Mouse (Mus musculus) gastrocnemius, adult 2 months (tissue): ENCODE results near the gene Elk1. TPM values are rescaled to one million over a fixed set of nuclear protein-coding genes. Genes with fewer than 3 reads are reported as not detected.

Source experiments
- DNase-seq: peaks from one replicate; pipeline ENCODE4 v3.0.0; 2022
- H3K27ac ChIP-seq: fragments of 200-600 bp; 2 replicates; pipeline ENCODE4 v1.8.1; 2022; ENCODE audit warnings: mild to moderate bottlenecking
- H3K4me3 ChIP-seq: fragments of 200-600 bp; 2 replicates; pipeline ENCODE4 v1.8.1; 2022; ENCODE audit warnings: mild to moderate bottlenecking, moderate library complexity
- CTCF ChIP-seq: fragments of 200-600 bp; IDR thresholded peaks from 2 replicates; pipeline ENCODE4 v1.8.1; 2022; ENCODE audit warnings: antibody characterized with exemption, mild to moderate bottlenecking, moderate library complexity
- intact Hi-C: fragments of 180-260 bp; cut with DNase I; formaldehyde crosslinking; loops from one replicate; pipeline ENCODE4 v1.15.1; 2025
- total RNA-seq, 2 experiments: library from RNA; stranded (reverse); gene quantifications; 2 replicates each; pipeline ENCODE4 v1.2.3; 2021

Gene Elk1
- total RNA-seq, 2 experiments from 2014 or later: 7.3 to 7.5 TPM

DNA sequence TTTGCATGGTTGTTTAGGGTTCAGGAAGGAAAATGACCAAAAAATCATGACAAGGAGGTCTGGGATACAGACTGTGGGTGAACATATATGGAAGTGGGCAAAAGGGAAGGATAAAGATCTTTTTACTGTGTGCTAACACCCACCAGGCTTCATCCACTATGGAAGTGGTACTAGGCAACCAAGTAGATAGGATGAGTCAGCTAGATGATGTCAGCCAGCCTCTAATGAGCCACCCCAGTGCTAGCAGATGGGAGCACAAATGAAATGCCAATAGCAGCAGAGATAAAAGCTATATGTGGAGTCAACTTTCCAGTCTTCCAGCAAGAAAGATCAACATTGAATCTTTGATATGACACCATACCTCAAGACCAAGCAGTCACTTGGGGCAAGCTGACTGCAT lies 35.3 kb downstream of the Elk1 start:
- no peak for TF ChIP-seq CTCF
- H3K27ac ChIP-seq: no peak overlapping the region
- no peak overlapping the region for H3K4me3 ChIP-seq
- DNase-seq: no peak
- intact Hi-C loops: no loop called here

DNA sequence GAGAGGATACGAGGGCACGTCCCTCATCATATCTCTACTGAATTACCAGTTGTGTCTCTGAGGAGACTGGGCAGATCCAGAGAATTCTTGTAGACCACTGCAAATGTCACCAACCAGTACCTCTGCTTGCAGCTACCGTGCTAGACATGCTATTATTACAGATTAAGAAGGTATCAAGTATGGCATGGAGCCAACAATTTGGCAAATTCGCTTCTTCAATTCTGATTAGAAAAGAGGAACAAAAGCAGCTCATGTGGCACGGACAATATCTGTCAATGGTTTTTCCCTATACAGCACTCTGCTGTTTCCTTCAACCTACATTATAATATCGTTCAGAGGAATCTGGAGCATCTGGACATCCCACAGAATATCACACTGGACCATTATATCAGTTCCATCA lies 36.7 kb downstream of the Elk1 start:
- intact Hi-C loops: no loop called here
- no peak overlapping the region for H3K4me3 ChIP-seq
- no peak for TF ChIP-seq CTCF
- H3K27ac ChIP-seq: no peak overlapping the region
- no peak for DNase-seq

DNA sequence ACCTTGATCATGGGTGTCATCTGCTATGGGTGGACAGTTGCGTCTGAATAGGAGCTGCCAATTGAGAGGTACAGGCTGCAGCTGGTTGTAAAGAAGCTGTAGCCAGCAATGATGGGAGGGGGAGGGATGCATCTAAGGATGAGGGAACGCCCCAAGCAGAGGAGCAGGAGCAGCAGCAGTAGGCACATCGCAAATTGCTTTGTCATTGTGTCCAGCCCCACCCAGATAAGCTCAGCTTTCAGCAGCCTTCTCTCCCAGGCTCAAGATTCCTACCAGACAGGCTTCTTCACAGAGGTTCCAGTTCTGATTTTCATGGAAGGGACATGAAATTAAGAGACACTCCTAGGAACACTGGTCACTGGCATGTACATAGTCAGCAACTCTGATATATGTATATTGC lies 40.3 kb downstream of the Elk1 start:
- intact Hi-C loops: no loop called here
- no peak for DNase-seq
- Histone ChIP-seq H3K4me3 (no peak overlapping the region), H3K27ac (no peak overlapping the region)
- TF ChIP-seq CTCF: no peak

Other genes with a start within 250 kb of the Elk1 start
- gene Usp11, start 246.7 kb downstream of the Elk1 start, total RNA-seq: 1 to 10 TPM; 1.2 to 2.8 TPM
- gene Araf, start 152.8 kb downstream of the Elk1 start, total RNA-seq: 10 to 100 TPM; 87.8 to 98.0 TPM
- 1 to 10 TPM in 1 of 2 experiments, under 1 TPM in 1; 0.48 to 3.0 TPM for gene Timp1, start 80.4 kb downstream of the Elk1 start, total RNA-seq
- gene Syn1, start 29.6 kb downstream of the Elk1 start, total RNA-seq: under 1 TPM in 1 of 2 experiments, not detected in 1; 0.06 TPM
- gene Cfp, start 19.1 kb downstream of the Elk1 start, total RNA-seq: 1 to 10 TPM; 3.1 to 4.8 TPM
- gene Uxt, start 11.4 kb upstream of the Elk1 start, total RNA-seq: 10 to 100 TPM; 27.5 to 33.1 TPM
- 1 to 10 TPM; 1.8 to 2.3 TPM for gene Zfp182, start 111.7 kb upstream of the Elk1 start, total RNA-seq
- gene Spaca5, start 117.8 kb upstream of the Elk1 start, total RNA-seq: not detected
- under 1 TPM; 0.10 to 0.39 TPM for gene Zfp300, start 138.9 kb upstream of the Elk1 start, total RNA-seq
- gene Ssxa1, start 165.2 kb upstream of the Elk1 start, total RNA-seq: not detected
- gene Gm21876, start 225.0 kb upstream of the Elk1 start, total RNA-seq: not detected